Mouse (Mus musculus) lung, postnatal 0 days (tissue): ENCODE measurements at regions not wholly inside any gene's neighbourhood (a gene's known extent, or its start where the extent isn't known, plus 50 kb on each side); places are given as distances from the start of the nearest gene placed in this dataset.

Source experiments
- ATAC-seq: fragments of 200-750 bp; cut with Nextera tagmentation; 2 replicates; pipeline ENCODE4 v1.8.0; 2017; ENCODE audit warnings: moderate library complexity
- DNase-seq: peaks from one replicate; pipeline ENCODE4 v3.0.0-alpha.2; 2016; ENCODE audit warnings: low spot score
- H3K27ac ChIP-seq: fragments of 300-500 bp; sonication (generic); 2 replicates; pipeline ENCODE4 v1.5.1; 2014; ENCODE audit warnings: antibody characterized with exemption, mild to moderate bottlenecking, low read length, mixed read lengths
- H3K27me3 ChIP-seq: fragments of 300-500 bp; sonication (generic); replicated peaks from 2 replicates; pipeline ENCODE4 v1.6.1; 2014; ENCODE audit warnings: low read length, mixed read lengths; ENCODE audit not compliant: insufficient read depth
- H3K36me3 ChIP-seq: fragments of 300-500 bp; sonication (generic); 2 replicates; pipeline ENCODE4 v1.6.1; 2014; ENCODE audit warnings: low read length, mixed read lengths; ENCODE audit not compliant: insufficient read depth
- H3K4me1 ChIP-seq: fragments of 300-500 bp; sonication (generic); 2 replicates; pipeline ENCODE4 v1.6.1; 2014; ENCODE audit warnings: antibody characterized with exemption, low read depth, low read length, mixed read lengths; ENCODE audit not compliant: insufficient read depth
- H3K4me2 ChIP-seq: fragments of 300-500 bp; sonication (generic); replicated peaks from 2 replicates; pipeline ENCODE4 v1.6.1; 2014; ENCODE audit warnings: low read depth, mild to moderate bottlenecking, low read length, moderate library complexity, mixed read lengths
- H3K4me3 ChIP-seq: fragments of 300-500 bp; sonication (generic); 2 replicates; pipeline ENCODE4 v1.5.1; 2014; ENCODE audit warnings: low read depth, low read length
- H3K9ac ChIP-seq: fragments of 300-500 bp; sonication (generic); replicated peaks from 2 replicates; pipeline ENCODE4 v1.6.1; 2014; ENCODE audit warnings: low read depth, mild to moderate bottlenecking
- H3K9me3 ChIP-seq: fragments of 300-500 bp; sonication (generic); 2 replicates; pipeline ENCODE4 v1.6.1; 2016; ENCODE audit warnings: low read length, mixed read lengths
- CTCF ChIP-seq: IDR thresholded peaks from 2 replicates; pipeline ENCODE4 v1.5.1; 2016; ENCODE audit warnings: antibody characterized with exemption, mild to moderate bottlenecking
- EP300 ChIP-seq: IDR thresholded peaks from 2 replicates; pipeline ENCODE4 v1.6.1; 2016; ENCODE audit warnings: antibody characterized with exemption, mild to moderate bottlenecking, control low read depth
- WGBS: fragments of 180-500 bp; shearing (Covaris S2); extraction: QIAGEN DNeasy Blood & Tissue Kit; methylation state at CpG from one replicate; pipeline ENCODE4 v1.1.7; 2014; 5-methylcytosine and 5-hydroxymethylcytosine counted together

DNA sequence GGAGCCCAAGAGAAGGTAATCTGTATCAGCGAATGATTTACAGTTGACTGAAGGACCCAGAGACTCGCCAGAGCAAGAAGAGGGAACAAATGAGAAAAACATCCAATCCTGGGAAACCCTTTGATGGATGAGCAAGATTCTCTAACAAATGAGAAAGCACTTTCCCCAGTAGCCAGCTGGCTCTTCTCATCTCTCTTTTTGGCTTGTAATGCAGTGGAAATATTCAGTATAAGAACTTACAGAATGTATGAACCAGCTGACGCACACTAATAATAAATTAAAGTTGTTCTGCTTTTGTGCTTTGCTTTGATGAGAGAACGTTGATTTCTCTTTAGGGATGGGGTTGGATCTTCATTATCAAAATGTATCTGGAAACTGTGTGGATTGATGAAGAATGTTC is 52.8 kb upstream of the Abca1 start:
- H3K27ac ChIP-seq, result no peak overlapping the region
- no peak overlapping the region for H3K4me2 ChIP-seq
- TF ChIP-seq CTCF (no peak), EP300 (no peak)
- H3K4me3 ChIP-seq, result no peak overlapping the region
- ATAC-seq (no peak), DNase-seq (peak; percentile 56)
- H3K4me1 ChIP-seq, result peaks cover 4% of the 10 kb centered on the region; the same call in 1 of the 2 replicates
- H3K9ac ChIP-seq, result no peak overlapping the region
- 57% methylated on average over 4 of the region's 4 CpGs for WGBS
- no peaks in the 10 kb centered on the region for H3K36me3 ChIP-seq
- no peaks in the 10 kb centered on the region for H3K27me3 ChIP-seq
- no peaks in the 10 kb centered on the region for H3K9me3 ChIP-seq

DNA sequence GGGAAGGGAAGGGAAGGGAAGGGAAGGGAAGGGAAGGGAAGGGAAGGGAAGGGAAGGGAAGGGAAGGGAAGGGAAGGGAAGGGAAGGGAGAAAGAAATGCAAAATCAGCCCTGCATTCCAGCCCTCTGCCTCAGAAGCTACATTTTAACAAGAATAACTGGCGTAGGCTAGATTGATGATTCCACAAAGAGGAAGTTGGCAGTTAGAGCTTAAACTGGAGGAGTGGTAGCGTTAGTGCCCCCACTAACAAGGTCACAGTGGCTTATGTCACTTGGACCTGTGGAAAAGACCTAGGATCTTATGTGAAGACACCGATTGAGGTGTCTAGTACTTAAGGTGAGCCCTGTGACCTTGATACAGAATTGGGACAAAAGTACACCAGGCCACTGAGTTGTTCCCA is 51.0 kb upstream of the Abca1 start:
- Histone ChIP-seq H3K9me3 (no peaks in the 10 kb centered on the region), H3K36me3 (no peaks in the 10 kb centered on the region), H3K9ac (no peak overlapping the region), H3K4me2 (no peak overlapping the region), H3K27me3 (no peaks in the 10 kb centered on the region), H3K4me1 (no peaks in the 10 kb centered on the region), H3K4me3 (no peak overlapping the region), H3K27ac (no peak overlapping the region)
- no peak for DNase-seq
- 83% methylated on average over 3 of the region's 3 CpGs for WGBS
- TF ChIP-seq CTCF (no peak), EP300 (no peak)
- no peak for ATAC-seq
